Mouse (Mus musculus): Measurements from ENCODE around the gene Mtss1l.

Mtss1l gene

GRCm38 (mm10) chr8:110720685-110721598 is at the start of gene Mtss1l:
TSS of gene Mtss1l (plus strand) at chr8:110721476.
- in situ Hi-C loops (cut with MboI, MseI): no loop called here

GRCm38 (mm10) chr8:110672133-110672532 is 49.1 kb upstream of the Mtss1l start:
- in situ Hi-C loops (cut with MboI, MseI): no loop called here

- in situ Hi-C loops (cut with MboI, MseI): no loop called here
Observed at GRCm38 (mm10) chr8:110673168-110673567, 48.1 kb upstream of the Mtss1l start.

- in situ Hi-C loops (cut with MboI, MseI): no loop called here
Observed at GRCm38 (mm10) chr8:110674589-110674988, 46.7 kb upstream of the Mtss1l start.

- in situ Hi-C loops (cut with MboI, MseI): no loop called here
Observed at GRCm38 (mm10) chr8:110676702-110677101, 44.6 kb upstream of the Mtss1l start.

GRCm38 (mm10) chr8:110677174-110677660 is 44.1 kb upstream of the Mtss1l start:
- in situ Hi-C loops (cut with MboI, MseI): no loop called here

- in situ Hi-C loops (cut with MboI, MseI): no loop called here
Observed at GRCm38 (mm10) chr8:110678989-110679388, 42.3 kb upstream of the Mtss1l start.

- in situ Hi-C loops (cut with MboI, MseI): no loop called here
Observed at GRCm38 (mm10) chr8:110687726-110688125, 33.5 kb upstream of the Mtss1l start.

GRCm38 (mm10) chr8:110689961-110690360 is 31.3 kb upstream of the Mtss1l start:
- in situ Hi-C loops (cut with MboI, MseI): no loop called here

GRCm38 (mm10) chr8:110694226-110694625 is 27.1 kb upstream of the Mtss1l start:
- in situ Hi-C loops (cut with MboI, MseI): no loop called here

GRCm38 (mm10) chr8:110694826-110695225 is 26.4 kb upstream of the Mtss1l start:
- in situ Hi-C loops (cut with MboI, MseI): no loop called here

GRCm38 (mm10) chr8:110695431-110695830 is 25.8 kb upstream of the Mtss1l start:
- in situ Hi-C loops (cut with MboI, MseI): no loop called here

- in situ Hi-C loops (cut with MboI, MseI): no loop called here
Observed at GRCm38 (mm10) chr8:110696051-110696450, 25.2 kb upstream of the Mtss1l start.

- in situ Hi-C loops (cut with MboI, MseI): no loop called here
Observed at GRCm38 (mm10) chr8:110697571-110697970, 23.7 kb upstream of the Mtss1l start.

GRCm38 (mm10) chr8:110698098-110698497 is 23.2 kb upstream of the Mtss1l start:
- in situ Hi-C loops (cut with MboI, MseI): no loop called here

GRCm38 (mm10) chr8:110699501-110699900 is 21.8 kb upstream of the Mtss1l start:
- in situ Hi-C loops (cut with MboI, MseI): no loop called here

- in situ Hi-C loops (cut with MboI, MseI): no loop called here
Observed at GRCm38 (mm10) chr8:110700561-110700960, 20.7 kb upstream of the Mtss1l start.

- in situ Hi-C loops (cut with MboI, MseI): no loop called here
Observed at GRCm38 (mm10) chr8:110702636-110703459, 18.4 kb upstream of the Mtss1l start.

GRCm38 (mm10) chr8:110703460-110704061 is 17.7 kb upstream of the Mtss1l start:
- in situ Hi-C loops (cut with MboI, MseI): no loop called here

- in situ Hi-C loops (cut with MboI, MseI): no loop called here
Observed at GRCm38 (mm10) chr8:110704103-110704502, 17.2 kb upstream of the Mtss1l start.

GRCm38 (mm10) chr8:110705391-110706287 is 15.6 kb upstream of the Mtss1l start:
- in situ Hi-C loops (cut with MboI, MseI): no loop called here
